Mouse (Mus musculus) liver, adult 2 months (tissue): ENCODE data around the gene Atrnl1.

Source experiments
- CTCF ChIP-seq: fragments of 200-500 bp; IDR thresholded peaks from 2 replicates; pipeline ENCODE4 v1.5.1; 2011; ENCODE audit warnings: low read depth, low read length, control low read depth
- POLR2A ChIP-seq: fragments of 200-500 bp; IDR thresholded peaks from 2 replicates; pipeline ENCODE4 v1.6.1; 2011; ENCODE audit warnings: low read length, control low read depth; ENCODE audit not compliant: insufficient read depth; ENCODE audit errors: extremely low read depth

DNA sequence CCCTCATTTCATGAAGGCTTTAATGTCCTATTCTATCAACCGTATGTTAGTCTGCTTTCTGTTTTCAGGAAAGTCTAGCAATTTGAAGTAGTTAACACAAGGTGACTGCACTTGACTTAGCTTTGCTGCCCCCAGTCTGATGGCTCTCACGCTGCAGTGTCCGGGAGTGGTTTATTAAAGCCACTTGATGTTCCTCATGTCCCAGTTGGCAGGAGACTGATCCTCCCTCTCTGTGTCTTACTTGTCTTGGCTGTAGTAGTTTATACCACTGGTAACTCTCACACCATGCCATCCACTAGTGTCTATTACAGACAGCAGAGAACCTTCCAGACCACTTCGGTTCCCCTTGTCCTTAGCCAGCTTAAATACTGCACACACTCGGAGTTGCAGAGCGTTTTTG, 404.9 kb downstream of the Atrnl1 start:
- TF ChIP-seq CTCF, result no peak
- TF ChIP-seq POLR2A, result no peak
